In the genomic region with DNA sequence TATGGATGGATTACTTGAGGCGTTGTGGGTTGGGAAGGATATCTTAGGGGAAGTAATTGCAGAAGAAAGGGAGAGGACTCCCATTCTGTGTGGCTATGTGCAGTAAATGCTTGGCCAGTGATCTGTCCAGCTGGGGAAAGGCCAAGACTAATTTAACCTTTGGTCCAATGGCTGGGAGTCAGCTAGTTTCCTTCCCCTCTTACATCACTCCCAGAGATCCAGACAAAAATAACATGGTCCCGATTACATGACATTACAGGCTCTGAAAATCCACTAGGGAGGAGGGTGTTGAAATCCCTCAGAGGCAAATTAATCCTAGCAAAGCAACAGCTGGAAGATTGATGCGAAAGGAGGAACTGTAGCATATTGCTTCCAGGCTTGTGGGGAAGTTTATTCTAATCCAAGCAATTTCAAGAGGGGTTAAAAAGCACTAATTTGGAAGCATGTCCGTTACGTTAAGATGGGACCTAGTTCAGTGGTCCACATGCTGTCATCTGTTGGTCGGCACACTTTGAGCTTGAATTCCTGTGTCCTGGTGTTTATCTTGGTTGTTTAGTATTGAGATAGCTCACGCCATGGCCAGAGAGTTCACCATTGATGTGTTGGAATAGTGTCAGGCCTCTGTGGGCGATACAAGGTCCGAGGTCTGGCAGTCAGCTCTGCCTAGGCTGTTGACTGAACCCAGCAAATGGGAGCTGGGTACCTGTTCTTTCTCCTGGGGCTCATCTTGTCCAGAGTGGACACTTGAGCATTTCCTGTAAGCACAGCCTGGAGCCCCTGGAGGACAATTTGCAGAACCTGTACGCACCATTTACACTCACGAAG, we compare ENCODE assay signal across 10 mouse cellular contexts.
DNase-seq lines count a peak whose midpoint lies in the region; ATAC-seq and TF ChIP-seq lines count a peak whose summit lies in the region.
"Had no signal": no experiment of that assay in that cellular context is flagged by ENCODE, and none has a peak within 500 bp of the region (broad histone marks: within the 10 kb centered on the region; RNA-seq: fewer than 3 reads in every experiment).

No protein-coding gene starts in this region.

- no peak overlapping the region for H3K4me2 ChIP-seq in liver, embryonic 15.5 days
- no peak overlapping the region for H3K4me2 ChIP-seq in myocyte (ENCODE audit: low read depth)

- ATAC-seq in liver, embryonic 15.5 days (ENCODE audit: insufficient read depth), result 0 out of 2 replicates have a peak, but pooled peaks have one; percentile 15
- ATAC-seq in monocyte, adult 5-6 weeks (replicated peaks; ENCODE audit: insufficient number of reproducible peaks, low FRiP score, low TSS enrichment, poor library complexity, severe bottlenecking), result no peak
- ATAC-seq in erythroid progenitor cell, adult 5-6 weeks (replicated peaks; ENCODE audit: low FRiP score, poor library complexity, severe bottlenecking), result no peak

- no peak for DNase-seq in liver
- peak; percentile 54 for DNase-seq in gastrocnemius, postnatal 14 days
- DNase-seq in kidney, adult 8-10 months, result peak; percentile 83 to 87
- DNase-seq in right cerebral cortex, postnatal 10 days (ENCODE audit: low spot score in 2 of 2), result no peak

- no peak overlapping the region for H3ac ChIP-seq in myocyte (ENCODE audit: control insufficient read depth, insufficient read length)

- H3K9ac ChIP-seq in liver, embryonic 15.5 days, result no peak overlapping the region

- H3K4me3 ChIP-seq in liver, embryonic 15.5 days (replicated peaks), result no peak overlapping the region
- no peak overlapping the region for H3K4me3 ChIP-seq in myocyte
- H3K4me3 ChIP-seq: forebrain, embryonic 10.5 days; midbrain, embryonic 10.5 days had no signal

- H3K9me3 ChIP-seq in liver, embryonic 15.5 days (replicated peaks), result no peaks in the 10 kb centered on the region
- H3K9me3 ChIP-seq: forebrain, embryonic 10.5 days; midbrain, embryonic 10.5 days had no signal

- H3K27ac ChIP-seq in liver, embryonic 15.5 days (replicated peaks), result no peak overlapping the region
- H3K27ac ChIP-seq: forebrain, embryonic 10.5 days; midbrain, embryonic 10.5 days had no signal

- intact Hi-C loops in gastrocnemius, postnatal 14 days (cut with DNase I; ENCODE audit: low total_unique reads), result no loop called here

- H3K4me1 ChIP-seq in liver, embryonic 15.5 days (replicated peaks), result no peaks in the 10 kb centered on the region

- H3K27me3 ChIP-seq in liver, embryonic 15.5 days, result no peaks in the 10 kb centered on the region
- H3K27me3 ChIP-seq in myocyte (ENCODE audit: control insufficient read depth, insufficient read depth, insufficient read length), result peaks cover 6% of the 10 kb centered on the region

- WGBS in liver, embryonic 15.5 days (ENCODE audit: insufficient replicate concordance), result 66% methylated on average over 11 of the region's 11 CpGs

- no peaks in the 10 kb centered on the region for H3K79me2 ChIP-seq in myocyte (ENCODE audit: control insufficient read depth, insufficient read depth)

- H3K36me3 ChIP-seq in liver, embryonic 15.5 days (replicated peaks), result no peaks in the 10 kb centered on the region
- no peaks in the 10 kb centered on the region for H3K36me3 ChIP-seq in myocyte (ENCODE audit: control insufficient read depth, insufficient read depth)
- H3K36me3 ChIP-seq: forebrain, embryonic 10.5 days; midbrain, embryonic 10.5 days had no signal

- no peak for TF ChIP-seq POLR2A in myocyte (IDR thresholded peaks at IDR 0.05; ENCODE audit: insufficient read length, low read depth)

TF ChIP-seq in myocyte, 11 proteins besides CTCF, POLR2A, EP300 and RAD21:
- no peak for TF ChIP-seq USF1 (IDR thresholded peaks at IDR 0.05; ENCODE audit: low read depth)
- TF ChIP-seq TCF12 (IDR thresholded peaks at IDR 0.05; ENCODE audit: insufficient read depth, poor library complexity, severe bottlenecking), result no peak
- TF ChIP-seq MYOD1 (IDR thresholded peaks at IDR 0.05; ENCODE audit: control insufficient read depth in 1 of 3, insufficient read length in 2 of 3, low read depth in 2 of 3), result no peak
- TF ChIP-seq E2F4 (IDR thresholded peaks at IDR 0.05; ENCODE audit: insufficient read depth), result no peak
- TF ChIP-seq SRF (IDR thresholded peaks at IDR 0.05; ENCODE audit: control insufficient read depth, insufficient read length, low read depth), result no peak
- peak; percentile 22; the same call in 1 of the 2 replicates for TF ChIP-seq CEBPB (IDR thresholded peaks at IDR 0.05; ENCODE audit: insufficient read depth, poor library complexity, severe bottlenecking)
- TF ChIP-seq REST (IDR thresholded peaks at IDR 0.05; ENCODE audit: insufficient read depth, insufficient read length), result no peak
- no peak for TF ChIP-seq MYOG (IDR thresholded peaks at IDR 0.05; ENCODE audit: control insufficient read depth in 1 of 3, insufficient read depth in 1 of 3, insufficient read length in 2 of 3, low read depth in 2 of 3)
- no peak for TF ChIP-seq TCF3 (IDR thresholded peaks at IDR 0.05; ENCODE audit: insufficient read length, low read depth)

Comparison
In these comparisons a context has a peak if more than half of its experiments do, and no peak if none do; other contexts are left out.
1. DNase-seq: peak in gastrocnemius, postnatal 14 days (single experiment) and kidney, adult 8-10 months (2 of 2); none in liver (single experiment) and right cerebral cortex, postnatal 10 days (0 of 2).